Comparison of ENCODE assay signal across 8 mouse cellular contexts in the genomic region with DNA sequence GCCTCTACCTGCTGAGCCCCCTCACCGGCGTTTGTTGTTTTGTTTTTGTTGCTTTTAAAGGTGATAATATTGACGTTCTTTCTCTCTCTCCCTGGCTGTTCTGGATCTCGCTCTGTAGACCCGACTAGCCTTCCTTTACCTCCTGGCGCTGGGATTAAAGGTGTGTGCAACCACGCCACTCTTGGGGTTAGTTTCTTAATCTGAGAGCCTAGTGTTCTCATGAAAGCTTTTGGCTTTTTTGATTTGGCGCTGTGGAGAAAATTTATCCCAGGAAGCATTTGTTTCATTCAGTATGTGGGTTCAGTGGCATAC. TPM values are rescaled to one million over a fixed set of nuclear protein-coding genes. Genes with fewer than 3 reads are reported as not detected.
A peak's percentile ranks its signal among the peaks of the same experiment; 100 is the strongest.
DNase-seq lines count a peak whose midpoint lies in the region; ATAC-seq and TF ChIP-seq lines count a peak whose summit lies in the region.

No protein-coding gene starts in this region.

- peak overlapping the region; percentile 93 for H3K4me3 ChIP-seq in kidney, adult 2 months (ENCODE audit: insufficient read depth, low read depth, low read length)
- peak overlapping the region; percentile 99 for H3K4me3 ChIP-seq in heart, postnatal 0 days (ENCODE audit: low read depth, low read length)
- H3K4me3 ChIP-seq in midbrain, embryonic 13.5 days (replicated peaks), result peak overlapping the region; percentile 64

- no peak for DNase-seq in kidney, adult 2 months
- DNase-seq in kidney, postnatal 4 days, result no peak
- peak; percentile 3 for DNase-seq in Muller cell, postnatal 12 days (ENCODE audit: inconsistent ontology term)
- no peak for DNase-seq in heart, postnatal 0 days (ENCODE audit: low spot score)
- no peak for DNase-seq in embryo, embryonic 9.5 days (ENCODE audit: extremely low spot score)
- no peak for DNase-seq in right cerebral cortex, postnatal 25 days
- DNase-seq in T-cell, adult 2 months (ENCODE audit: low spot score), result no peak

- no peak for ATAC-seq in heart, postnatal 0 days (ENCODE audit: insufficient read depth, low read depth)
- no peak for ATAC-seq in midbrain, embryonic 13.5 days

- peak overlapping the region; percentile 82 for H3K9ac ChIP-seq in heart, postnatal 0 days (replicated peaks; ENCODE audit: low read depth, low read length)
- H3K9ac ChIP-seq in midbrain, embryonic 13.5 days (replicated peaks), result peak overlapping the region; percentile 73

- no peaks in the 10 kb centered on the region for H3K36me3 ChIP-seq in kidney, adult 2 months (ENCODE audit: control insufficient read depth, insufficient read depth, low read length)
- no peaks in the 10 kb centered on the region for H3K36me3 ChIP-seq in heart, postnatal 0 days (replicated peaks; ENCODE audit: control insufficient read depth, insufficient read depth, low read length)
- no peaks in the 10 kb centered on the region for H3K36me3 ChIP-seq in midbrain, embryonic 13.5 days

- H3K4me2 ChIP-seq in heart, postnatal 0 days (ENCODE audit: low read depth, low read length), result peak overlapping the region; percentile 77
- peak overlapping the region; percentile 89 for H3K4me2 ChIP-seq in midbrain, embryonic 13.5 days (replicated peaks)

- no peak for TF ChIP-seq CTCF in kidney, adult 2 months (conservative IDR thresholded peaks at IDR 0.05; ENCODE audit: insufficient read depth, insufficient read length, low read depth, low read length)
- no peak for TF ChIP-seq CTCF in heart, postnatal 0 days (IDR thresholded peaks at IDR 0.05; ENCODE audit: low read depth)

- H3K27ac ChIP-seq in kidney, adult 2 months (ENCODE audit: insufficient read depth, low read depth, low read length), result no peak overlapping the region
- H3K27ac ChIP-seq in heart, postnatal 0 days (ENCODE audit: low read depth), result peak overlapping the region; percentile 76; the same call in 1 of the 2 replicates
- no peak overlapping the region for H3K27ac ChIP-seq in midbrain, embryonic 13.5 days

- no peaks in the 10 kb centered on the region for H3K27me3 ChIP-seq in kidney, adult 2 months (replicated peaks; ENCODE audit: control insufficient read depth, insufficient read depth, low read length)
- no peaks in the 10 kb centered on the region for H3K27me3 ChIP-seq in heart, postnatal 0 days (ENCODE audit: control insufficient read depth, insufficient read depth, low read length)
- H3K27me3 ChIP-seq in midbrain, embryonic 13.5 days, result no peaks in the 10 kb centered on the region

- H3K9me3 ChIP-seq in heart, postnatal 0 days (replicated peaks; ENCODE audit: control insufficient read depth, low read length), result no peaks in the 10 kb centered on the region
- no peaks in the 10 kb centered on the region for H3K9me3 ChIP-seq in midbrain, embryonic 13.5 days

- no peak for TF ChIP-seq POLR2A in kidney, adult 2 months (IDR thresholded peaks at IDR 0.05; ENCODE audit: low read depth, low read length)

- TF ChIP-seq EP300 in heart, postnatal 0 days (IDR thresholded peaks at IDR 0.05; ENCODE audit: low read depth), result no peak

- H3K4me1 ChIP-seq in kidney, adult 2 months (ENCODE audit: control insufficient read depth, insufficient read depth, low read length), result peaks cover 3% of the 10 kb centered on the region; the same call in 1 of the 2 replicates
- H3K4me1 ChIP-seq in heart, postnatal 0 days (ENCODE audit: control insufficient read depth, insufficient read depth), result peaks cover 12% of the 10 kb centered on the region
- peaks cover 29% of the 10 kb centered on the region for H3K4me1 ChIP-seq in midbrain, embryonic 13.5 days (replicated peaks)

- 0% methylated on average over 8 of the region's 8 CpGs for WGBS in kidney, adult 2 months
- WGBS in heart, postnatal 0 days, result 0% methylated on average over 8 of the region's 8 CpGs
- 0% methylated on average over 8 of the region's 8 CpGs for WGBS in midbrain, embryonic 13.5 days

RNA-seq across cellular contexts. Expression of a gene that starts 0.7 kb away (rescaled TPM):
- polyA plus RNA-seq in kidney, adult 2 months (2012; rRNA removed), result 3.1 and 4.1 TPM in 2 replicates
- total RNA-seq in heart, postnatal 0 days (2014; rRNA removed; ENCODE audit: low replicate concordance), result 14.2 and 36.0 TPM in 2 replicates
- polyA plus RNA-seq in heart, postnatal 0 days (2015; fragmentation: Nextera tagmentation; extraction: Ambion mirVana), result 22.8 and 25.8 TPM in 2 replicates
- 40.2 and 40.3 TPM in 2 replicates for polyA plus RNA-seq in midbrain, embryonic 13.5 days (2015; fragmentation: Nextera tagmentation; extraction: Ambion mirVana)

RNA-seq across cellular contexts. Expression of a gene that starts 45.4 kb away (rescaled TPM):
- 13.8 and 14.5 TPM in 2 replicates for polyA plus RNA-seq in kidney, adult 2 months (2012; rRNA removed)
- 11.3 and 12.2 TPM in 2 replicates for total RNA-seq in heart, postnatal 0 days (2014; rRNA removed; ENCODE audit: low replicate concordance)
- 2.1 TPM in 2 replicates for polyA plus RNA-seq in heart, postnatal 0 days (2015; fragmentation: Nextera tagmentation; extraction: Ambion mirVana)
- 12.1 and 12.4 TPM in 2 replicates for polyA plus RNA-seq in midbrain, embryonic 13.5 days (2015; fragmentation: Nextera tagmentation; extraction: Ambion mirVana)

RNA-seq across cellular contexts. Expression of a gene that starts 45.5 kb away (rescaled TPM):
- polyA plus RNA-seq in kidney, adult 2 months (2012; rRNA removed), result 34.6 and 38.4 TPM in 2 replicates
- 59.7 and 63.4 TPM in 2 replicates for total RNA-seq in heart, postnatal 0 days (2014; rRNA removed; ENCODE audit: low replicate concordance)
- polyA plus RNA-seq in heart, postnatal 0 days (2015; fragmentation: Nextera tagmentation; extraction: Ambion mirVana), result 130 and 135 TPM in 2 replicates
- 150 and 153 TPM in 2 replicates for polyA plus RNA-seq in midbrain, embryonic 13.5 days (2015; fragmentation: Nextera tagmentation; extraction: Ambion mirVana)

RNA-seq across cellular contexts. Expression of a gene that starts 59.2 kb away (rescaled TPM):
- polyA plus RNA-seq in kidney, adult 2 months (2012; rRNA removed), result 7.1 and 7.6 TPM in 2 replicates
- 2.6 and 22.2 TPM in 2 replicates for total RNA-seq in heart, postnatal 0 days (2014; rRNA removed; ENCODE audit: low replicate concordance)
- polyA plus RNA-seq in heart, postnatal 0 days (2015; fragmentation: Nextera tagmentation; extraction: Ambion mirVana), result 16.7 and 20.8 TPM in 2 replicates
- polyA plus RNA-seq in midbrain, embryonic 13.5 days (2015; fragmentation: Nextera tagmentation; extraction: Ambion mirVana), result 41.2 and 44.8 TPM in 2 replicates
